ENCODE assay signal across 10 mouse cellular contexts in genomic region chr12:106963762-106964161, GRCm38 (mm10).
DNase-seq lines count a peak whose midpoint lies in the region; ATAC-seq and TF ChIP-seq lines count a peak whose summit lies in the region.
"Had no signal": no experiment of that assay in that cellular context is flagged by ENCODE, and none has a peak within 500 bp of the region (broad histone marks: within the 10 kb centered on the region; RNA-seq: fewer than 3 reads in every experiment).

No protein-coding gene starts in this region.

- TF ChIP-seq CTCF in heart, postnatal 0 days (IDR thresholded peaks at IDR 0.05; ENCODE audit: low read depth) = peak; percentile 15; the same call in 1 of the 2 replicates
- TF ChIP-seq CTCF in cortical plate, adult 2 months (IDR thresholded peaks at IDR 0.05; ENCODE audit: extremely low read depth, insufficient read depth, low read length) = peak; percentile 15; the same call in 1 of the 2 replicates

- no peaks in the 10 kb centered on the region for H3K4me1 ChIP-seq in heart, postnatal 0 days (ENCODE audit: control insufficient read depth, insufficient read depth)
- no peaks in the 10 kb centered on the region for H3K4me1 ChIP-seq in cortical plate, adult 2 months (ENCODE audit: control insufficient read depth, insufficient read depth, low read length)
- H3K4me1 ChIP-seq: stomach, embryonic 15.5 days had no signal

- TF ChIP-seq POLR2A in cortical plate, adult 2 months (IDR thresholded peaks at IDR 0.05; ENCODE audit: extremely low read depth, insufficient read depth, low read length) = no peak

- no peak overlapping the region for H3K4me3 ChIP-seq in heart, postnatal 0 days (ENCODE audit: low read depth, low read length)
- no peak overlapping the region for H3K4me3 ChIP-seq in cortical plate, adult 2 months (ENCODE audit: insufficient read depth, low read length)
- H3K4me3 ChIP-seq: stomach, embryonic 15.5 days had no signal

- TF ChIP-seq EP300 in heart, postnatal 0 days (IDR thresholded peaks at IDR 0.05; ENCODE audit: low read depth) = no peak

- ATAC-seq in heart, postnatal 0 days (ENCODE audit: insufficient read depth, low read depth) = no peak
- ATAC-seq in frontal cortex, adult (ENCODE audit: low TSS enrichment) = no peak
- ATAC-seq: forebrain, embryonic 16.5 days had no signal

- no peak overlapping the region for H3K27ac ChIP-seq in heart, postnatal 0 days (ENCODE audit: low read depth)
- H3K27ac ChIP-seq in cortical plate, adult 2 months (ENCODE audit: insufficient read depth, low read length) = no peak overlapping the region
- H3K27ac ChIP-seq: stomach, embryonic 15.5 days had no signal

- no peak overlapping the region for H3K4me2 ChIP-seq in heart, postnatal 0 days (ENCODE audit: low read depth, low read length)
- H3K4me2 ChIP-seq: stomach, embryonic 15.5 days had no signal

- H3K27me3 ChIP-seq in heart, postnatal 0 days (ENCODE audit: control insufficient read depth, insufficient read depth, low read length) = no peaks in the 10 kb centered on the region
- H3K27me3 ChIP-seq: stomach, embryonic 15.5 days had no signal

- H3K9ac ChIP-seq in heart, postnatal 0 days (replicated peaks; ENCODE audit: low read depth, low read length) = no peak overlapping the region
- H3K9ac ChIP-seq: stomach, embryonic 15.5 days had no signal

- peaks cover 3% of the 10 kb centered on the region; the same call in 1 of the 2 replicates for H3K9me3 ChIP-seq in heart, postnatal 0 days (replicated peaks; ENCODE audit: control insufficient read depth, low read length)
- H3K9me3 ChIP-seq: stomach, embryonic 15.5 days had no signal

- H3K36me3 ChIP-seq in heart, postnatal 0 days (replicated peaks; ENCODE audit: control insufficient read depth, insufficient read depth, low read length) = no peaks in the 10 kb centered on the region
- H3K36me3 ChIP-seq: stomach, embryonic 15.5 days had no signal

- DNase-seq in heart, postnatal 0 days (ENCODE audit: low spot score) = no peak
- no peak for DNase-seq in heart, adult 9 months (ENCODE audit: low spot score in 2 of 2)
- peak; percentile 4 for DNase-seq in lung, postnatal 14 days
- no peak for DNase-seq in lung, postnatal 25 days (ENCODE audit: low spot score)
- peak; percentile 55 for DNase-seq in thymus, postnatal 25 days
- no peak for DNase-seq in layer of hippocampus, adult 9-10 months (ENCODE audit: low spot score)

- 65% methylated on average over 5 of the region's 5 CpGs for WGBS in heart, postnatal 0 days

Comparison
In these comparisons a context has a peak if more than half of its experiments do, and no peak if none do; other contexts are left out.
1. DNase-seq: peak in lung, postnatal 14 days (single experiment) and thymus, postnatal 25 days (single experiment); none in heart, postnatal 0 days (single experiment), heart, adult 9 months (0 of 2), lung, postnatal 25 days (single experiment) and layer of hippocampus, adult 9-10 months (single experiment).